Mouse (Mus musculus) kidney, embryonic 14.5 days (tissue): Measurements from ENCODE around the gene Olfr460. TPM values are rescaled to one million over a fixed set of nuclear protein-coding genes. Genes with fewer than 3 reads are reported as not detected.

Experiments used
- ATAC-seq: fragments of 200-750 bp; cut with Nextera tagmentation; 2 replicates; pipeline ENCODE4 v1.8.0; 2017; ENCODE audit warnings: moderate number of reproducible peaks, mild to moderate bottlenecking, moderate TSS enrichment, moderate library complexity; ENCODE audit not compliant: low FRiP score, low TSS enrichment
- H3K27ac ChIP-seq: fragments of 300-500 bp; sonication (generic); 2 replicates; pipeline ENCODE4 v1.5.1; 2014; ENCODE audit warnings: low read depth, mild to moderate bottlenecking, low read length, moderate library complexity, mixed read lengths
- H3K27me3 ChIP-seq: fragments of 300-500 bp; sonication (generic); 2 replicates; pipeline ENCODE4 v1.6.1; 2014; ENCODE audit warnings: mild to moderate bottlenecking, low read length; ENCODE audit not compliant: control insufficient read depth, insufficient read depth
- H3K36me3 ChIP-seq: fragments of 300-500 bp; sonication (generic); 2 replicates; pipeline ENCODE4 v1.6.1; 2014; ENCODE audit warnings: low read length, mixed read lengths; ENCODE audit not compliant: control insufficient read depth, insufficient read depth
- H3K4me1 ChIP-seq: fragments of 300-500 bp; sonication (generic); 2 replicates; pipeline ENCODE4 v1.6.1; 2014; ENCODE audit warnings: low read length, mixed read lengths; ENCODE audit not compliant: control insufficient read depth, insufficient read depth
- H3K4me2 ChIP-seq: fragments of 300-500 bp; sonication (generic); replicated peaks from 2 replicates; pipeline ENCODE4 v1.6.1; 2014; ENCODE audit warnings: low read depth, mild to moderate bottlenecking, low read length
- H3K4me3 ChIP-seq: fragments of 300-500 bp; sonication (generic); 2 replicates; pipeline ENCODE4 v1.5.1; 2014; ENCODE audit warnings: mild to moderate bottlenecking, low read length
- H3K9ac ChIP-seq: fragments of 300-500 bp; sonication (generic); 2 replicates; pipeline ENCODE4 v1.6.1; 2014; ENCODE audit warnings: low read depth, mild to moderate bottlenecking, low read length, moderate library complexity
- H3K9me3 ChIP-seq: fragments of 300-500 bp; sonication (generic); 2 replicates; pipeline ENCODE4 v1.6.1; 2016; ENCODE audit warnings: low read length; ENCODE audit not compliant: control insufficient read depth
- WGBS: fragments of 180-500 bp; shearing (Covaris S2); extraction: QIAGEN DNeasy Blood & Tissue Kit; methylation state at CpG from one replicate; pipeline ENCODE4 v1.1.7; 2014; 5-methylcytosine and 5-hydroxymethylcytosine counted together
- polyA plus RNA-seq: library from polyadenylated mRNA; unstranded; fragments of >200 nt; fragmentation: Nextera tagmentation; extraction: Ambion mirVana; gene quantifications from 2 replicates; pipeline ENCODE4 v1.2.1, GENCODE M21; 2014

The Olfr460 gene
- not detected in 2 replicates for polyA plus RNA-seq

DNA sequence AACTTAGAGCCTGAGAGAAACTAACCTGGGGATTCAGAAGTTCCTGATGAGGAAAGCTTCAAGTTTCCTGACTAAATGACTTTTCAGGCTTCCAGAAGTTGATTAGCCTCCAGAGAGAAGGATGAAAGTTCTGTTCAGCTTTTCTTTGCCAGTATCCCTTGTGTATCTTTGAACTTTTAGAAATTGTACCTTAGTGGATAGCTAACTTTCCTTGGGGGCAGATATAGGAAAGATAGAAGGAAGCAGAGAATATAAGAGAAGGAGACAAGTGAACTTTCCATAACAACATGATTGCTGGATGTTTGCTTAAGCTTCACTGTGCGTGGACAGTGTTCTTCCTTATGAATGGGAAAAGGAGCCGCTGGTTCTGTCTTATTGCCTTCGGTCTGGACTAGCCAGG, at the start of gene Olfr460:
Gene Olfr460, plus strand, starts transcription at position 301 of the 400 bp plus-strand sequence.
- Histone ChIP-seq H3K4me3 (no peak within 1 kb of the TSS), H3K27me3 (no peaks in the 10 kb centered on the region), H3K9ac (no peak within 1 kb of the TSS), H3K36me3 (no peaks in the 10 kb centered on the region), H3K4me2 (no peak within 1 kb of the TSS), H3K27ac (no peak within 1 kb of the TSS), H3K4me1 (no peaks in the 10 kb centered on the region), H3K9me3 (no peaks in the 10 kb centered on the region)
- no peak for ATAC-seq
- WGBS, result 91% methylated on average over 3 of the region's 3 CpGs

DNA sequence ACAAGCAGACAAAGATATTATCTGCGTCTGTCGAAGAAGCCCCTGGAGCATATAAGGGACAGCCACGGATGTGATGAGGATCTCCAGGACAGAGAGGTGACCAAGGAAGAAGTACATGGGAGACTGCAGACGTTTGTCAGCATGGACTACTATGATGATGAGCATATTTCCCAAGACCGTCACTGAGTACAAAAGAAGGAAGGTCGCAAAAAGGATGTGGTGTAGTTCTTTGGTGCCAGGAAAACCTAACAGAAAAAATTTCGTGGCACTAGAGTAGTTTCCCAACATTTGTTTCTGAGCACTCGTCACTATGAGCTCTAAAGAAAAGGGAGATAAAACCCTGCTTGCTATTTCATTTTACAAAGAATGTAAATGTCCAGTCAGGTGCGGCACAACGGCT, 24.6 kb upstream of the Olfr460 start:
- Histone ChIP-seq H3K4me3 (no peak overlapping the region), H3K4me2 (no peak overlapping the region), H3K4me1 (no peaks in the 10 kb centered on the region), H3K9ac (no peak overlapping the region), H3K27ac (no peak overlapping the region), H3K27me3 (no peaks in the 10 kb centered on the region), H3K9me3 (no peaks in the 10 kb centered on the region), H3K36me3 (no peaks in the 10 kb centered on the region)
- ATAC-seq, result no peak
- 89% methylated on average over 10 of the region's 10 CpGs for WGBS

DNA sequence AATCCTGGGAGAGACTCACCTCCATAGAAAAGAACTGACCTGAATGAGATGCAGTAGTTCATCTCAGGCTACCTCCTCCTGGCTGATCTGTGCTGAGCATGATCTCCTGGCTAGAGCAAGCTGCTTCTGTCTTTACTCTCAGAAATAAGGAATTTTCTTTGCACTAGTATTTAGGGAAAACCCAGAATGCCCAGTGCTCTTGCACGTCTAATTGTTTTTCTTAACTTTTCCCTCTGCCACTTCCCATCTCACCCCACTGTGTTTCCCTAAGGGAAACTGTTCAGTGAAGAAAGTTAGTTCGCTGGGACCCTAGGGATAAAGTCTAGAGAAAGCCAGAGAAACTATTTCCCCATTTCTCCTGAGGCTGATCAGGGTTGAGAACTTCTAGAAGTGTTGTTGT, 14.3 kb upstream of the Olfr460 start, which contains the start of gene Olfr461:
Gene Olfr461, minus strand, starts transcription at position 101 of the 400 bp plus-strand sequence.
- H3K4me3 ChIP-seq, result no peak within 1 kb of the TSS
- WGBS, result 89% methylated on average over 2 of the region's 2 CpGs
- no peaks in the 10 kb centered on the region for H3K4me1 ChIP-seq
- ATAC-seq, result no peak
- H3K9ac ChIP-seq, result no peak within 1 kb of the TSS
- H3K36me3 ChIP-seq, result no peaks in the 10 kb centered on the region
- H3K9me3 ChIP-seq, result no peaks in the 10 kb centered on the region
- H3K4me2 ChIP-seq, result no peak within 1 kb of the TSS
- no peak within 1 kb of the TSS for H3K27ac ChIP-seq
- no peaks in the 10 kb centered on the region for H3K27me3 ChIP-seq

DNA sequence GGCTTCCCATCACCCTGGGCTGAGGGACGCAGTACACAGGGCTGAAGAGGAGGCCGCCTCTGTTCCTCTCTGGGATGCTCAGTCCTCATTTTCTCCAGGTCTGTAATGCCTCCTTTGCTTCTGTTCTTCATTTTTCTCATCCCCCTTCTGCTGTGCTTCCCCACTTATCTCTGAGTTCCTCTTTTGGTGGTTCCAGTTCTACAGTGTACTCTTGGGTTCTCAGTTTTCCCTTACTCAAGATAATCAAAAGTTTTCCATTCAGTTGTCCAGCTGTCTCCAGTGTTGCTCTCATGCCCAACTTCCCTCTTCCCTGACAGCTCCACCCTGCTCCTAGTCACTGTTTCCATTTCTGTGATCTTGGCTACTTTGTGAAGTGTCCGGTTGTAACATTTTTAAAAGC, 4.3 kb downstream of the Olfr460 start:
- Histone ChIP-seq H3K27ac (no peak overlapping the region), H3K27me3 (no peaks in the 10 kb centered on the region), H3K4me1 (no peaks in the 10 kb centered on the region), H3K9me3 (no peaks in the 10 kb centered on the region), H3K9ac (no peak overlapping the region), H3K4me2 (no peak overlapping the region), H3K36me3 (no peaks in the 10 kb centered on the region), H3K4me3 (no peak overlapping the region)
- 84% methylated on average over 3 of the region's 3 CpGs for WGBS
- no peak for ATAC-seq

DNA sequence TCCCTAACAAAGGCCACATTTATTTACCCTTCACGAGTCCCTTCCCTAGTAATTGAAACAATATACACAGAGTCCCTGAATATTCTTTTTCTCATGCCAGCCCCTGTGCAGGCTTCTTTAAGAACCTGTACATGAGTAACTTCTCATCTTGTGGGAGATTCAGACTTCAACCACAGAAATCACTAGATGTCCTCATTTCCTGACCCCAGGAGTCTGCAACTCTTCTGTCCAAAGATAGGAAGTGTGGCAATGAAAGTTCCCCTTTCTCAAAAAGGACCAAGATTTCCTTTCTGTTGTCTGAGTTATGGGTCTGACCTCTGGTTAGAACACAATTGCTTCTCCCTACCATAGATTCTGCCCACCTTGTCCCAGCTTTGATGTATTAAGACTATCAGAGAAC, 7.0 kb downstream of the Olfr460 start:
- H3K9ac ChIP-seq, result no peak overlapping the region
- H3K9me3 ChIP-seq, result no peaks in the 10 kb centered on the region
- no peaks in the 10 kb centered on the region for H3K4me1 ChIP-seq
- H3K4me3 ChIP-seq, result no peak overlapping the region
- H3K4me2 ChIP-seq, result no peak overlapping the region
- ATAC-seq, result no peak
- no peaks in the 10 kb centered on the region for H3K27me3 ChIP-seq
- H3K36me3 ChIP-seq, result no peaks in the 10 kb centered on the region
- 88% methylated on average over 1 of the region's 1 CpGs for WGBS
- no peak overlapping the region for H3K27ac ChIP-seq

DNA sequence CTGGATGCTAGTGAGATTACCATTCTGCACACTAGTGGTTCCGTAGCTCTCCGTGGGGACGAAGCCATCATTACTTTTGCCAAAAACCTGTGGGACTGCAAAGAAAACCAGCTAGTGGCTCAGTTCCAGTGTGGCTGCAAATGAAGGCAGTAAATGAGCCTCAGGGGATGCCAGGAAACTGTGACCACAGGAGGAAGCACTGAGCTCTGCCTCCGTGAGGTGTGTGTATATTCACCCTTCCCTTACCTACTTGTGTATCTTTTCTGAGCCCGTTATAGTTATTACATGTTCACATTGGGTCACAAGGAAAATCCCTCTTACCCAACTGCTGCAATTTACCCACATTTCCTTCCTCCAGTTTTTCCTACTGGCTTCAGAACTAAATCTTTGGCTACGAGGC, 15.0 kb downstream of the Olfr460 start:
- no peak overlapping the region for H3K4me2 ChIP-seq
- WGBS, result 82% methylated on average over 6 of the region's 6 CpGs
- H3K27ac ChIP-seq, result no peak overlapping the region
- H3K4me1 ChIP-seq, result no peaks in the 10 kb centered on the region
- no peak for ATAC-seq
- no peaks in the 10 kb centered on the region for H3K9me3 ChIP-seq
- no peaks in the 10 kb centered on the region for H3K27me3 ChIP-seq
- no peak overlapping the region for H3K4me3 ChIP-seq
- H3K9ac ChIP-seq, result no peak overlapping the region
- no peaks in the 10 kb centered on the region for H3K36me3 ChIP-seq

DNA sequence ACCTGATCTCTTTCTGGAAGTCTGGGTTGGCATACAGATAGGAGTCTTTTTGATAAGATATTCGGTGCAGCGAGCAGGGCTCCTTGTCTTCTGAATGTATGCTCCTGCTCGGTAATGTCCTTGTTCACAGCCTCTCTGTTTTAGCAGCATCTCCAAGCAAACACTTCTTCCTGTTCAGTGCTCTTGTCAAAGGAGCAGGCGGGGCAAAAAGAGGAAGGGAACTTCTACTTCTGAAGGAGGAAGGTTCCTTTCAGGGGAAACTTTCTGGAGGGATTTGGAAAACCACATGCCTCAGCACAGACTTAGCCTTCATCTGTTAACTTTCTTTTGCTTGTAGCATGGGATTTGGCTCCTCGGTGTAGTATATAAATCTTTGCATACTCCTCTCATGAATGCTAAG, 16.4 kb downstream of the Olfr460 start, which contains the start of gene Clec5a:
Gene Clec5a, minus strand, starts transcription at position 177 of the 400 bp plus-strand sequence.
- Histone ChIP-seq H3K36me3 (no peaks in the 10 kb centered on the region), H3K4me3 (no peak within 1 kb of the TSS), H3K9ac (no peak within 1 kb of the TSS), H3K4me1 (no peaks in the 10 kb centered on the region), H3K27me3 (no peaks in the 10 kb centered on the region), H3K9me3 (no peaks in the 10 kb centered on the region), H3K27ac (no peak within 1 kb of the TSS), H3K4me2 (no peak within 1 kb of the TSS)
- no peak for ATAC-seq
- 87% methylated on average over 5 of the region's 5 CpGs for WGBS

DNA sequence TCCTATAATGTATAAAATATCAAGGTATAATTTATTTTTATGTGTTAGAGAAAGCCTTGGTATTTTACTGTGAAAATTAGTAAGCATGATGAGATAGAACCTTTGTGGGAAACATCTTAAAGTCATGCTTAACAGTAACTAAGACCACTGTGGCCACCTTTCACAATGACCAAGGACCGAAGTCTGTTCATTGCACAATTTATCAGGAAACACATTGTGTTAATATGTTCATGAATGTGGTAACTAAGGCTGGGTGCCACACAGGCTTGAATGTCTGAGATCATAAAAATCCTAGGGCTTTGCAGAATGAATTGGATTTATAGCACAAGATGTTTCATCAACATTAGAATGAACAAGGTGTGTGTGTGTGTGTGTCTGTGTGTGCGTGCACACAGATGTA, 19.1 kb downstream of the Olfr460 start:
- Histone ChIP-seq H3K9me3 (no peaks in the 10 kb centered on the region), H3K27me3 (no peaks in the 10 kb centered on the region), H3K4me1 (no peaks in the 10 kb centered on the region), H3K27ac (no peak overlapping the region), H3K36me3 (no peaks in the 10 kb centered on the region), H3K4me3 (no peak overlapping the region), H3K4me2 (no peak overlapping the region), H3K9ac (no peak overlapping the region)
- ATAC-seq, result no peak
- WGBS, result 94% methylated on average over 2 of the region's 2 CpGs

DNA sequence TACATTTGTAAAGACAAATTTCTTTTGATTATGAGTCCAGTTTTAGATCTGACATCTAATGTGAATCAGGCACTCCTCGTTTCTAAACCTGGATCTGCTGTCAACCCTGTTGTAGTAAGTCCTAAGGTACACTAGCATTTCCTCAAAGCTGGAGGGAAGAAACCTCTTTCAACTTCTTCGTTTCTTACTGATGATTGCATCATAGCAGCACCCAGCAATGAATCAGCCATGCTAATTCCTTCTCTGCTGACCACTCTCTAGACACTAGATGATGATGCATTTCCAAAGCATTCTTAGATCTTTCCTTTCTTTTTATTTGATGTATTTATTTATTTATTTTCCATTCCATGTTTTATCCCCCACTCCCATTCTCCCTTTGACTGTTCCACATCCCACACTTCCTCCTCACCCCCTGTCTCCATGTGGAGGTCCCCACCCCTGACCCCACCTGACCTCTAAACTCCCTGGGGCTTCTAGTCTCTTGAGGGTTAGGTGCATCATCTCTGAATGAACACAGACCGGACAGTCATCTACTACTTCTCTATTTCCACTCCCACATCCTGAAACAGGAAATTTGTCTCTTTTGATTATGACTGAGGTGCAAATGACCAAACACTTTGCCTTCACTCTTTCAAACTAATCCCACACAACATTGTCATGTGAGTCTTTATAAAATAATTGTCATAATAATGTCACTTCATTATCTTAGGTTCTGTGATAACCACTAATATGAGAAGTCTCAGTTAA, 25.7 kb downstream of the Olfr460 start:
- ATAC-seq, result no peak
- no peaks in the 10 kb centered on the region for H3K36me3 ChIP-seq
- WGBS, result 72% methylated on average over 3 of the region's 3 CpGs
- H3K4me2 ChIP-seq, result no peak overlapping the region
- H3K4me1 ChIP-seq, result no peaks in the 10 kb centered on the region
- H3K27ac ChIP-seq, result no peak overlapping the region
- H3K27me3 ChIP-seq, result no peaks in the 10 kb centered on the region
- no peak overlapping the region for H3K4me3 ChIP-seq
- no peaks in the 10 kb centered on the region for H3K9me3 ChIP-seq
- no peak overlapping the region for H3K9ac ChIP-seq
